Mouse (Mus musculus) E14TG2a.4 (cell line): ENCODE results near the gene Src.

Source experiments
- CTCF ChIP-seq: conservative IDR thresholded peaks from 2 replicates; pipeline ENCODE4 v1.5.1; 2014; ENCODE audit warnings: low read length
- POU5F1 ChIP-seq: IDR thresholded peaks from 2 replicates; pipeline ENCODE4 v1.6.1; 2014; ENCODE audit warnings: low read length, borderline replicate concordance

- TF ChIP-seq CTCF (no peak), POU5F1 (no peak)
These were observed 46.5 kb upstream of the Src start for GRCm38 (mm10) chr2:157371696-157372095.
